Mouse (Mus musculus): Measurements from ENCODE around the gene Ssxb3.
"Not testable (repeated sequence)": the region's sequence is repeated elsewhere in the genome, so short reads cannot be mapped to it uniquely, and the experiment has no call there.

Gene Ssxb3

DNA sequence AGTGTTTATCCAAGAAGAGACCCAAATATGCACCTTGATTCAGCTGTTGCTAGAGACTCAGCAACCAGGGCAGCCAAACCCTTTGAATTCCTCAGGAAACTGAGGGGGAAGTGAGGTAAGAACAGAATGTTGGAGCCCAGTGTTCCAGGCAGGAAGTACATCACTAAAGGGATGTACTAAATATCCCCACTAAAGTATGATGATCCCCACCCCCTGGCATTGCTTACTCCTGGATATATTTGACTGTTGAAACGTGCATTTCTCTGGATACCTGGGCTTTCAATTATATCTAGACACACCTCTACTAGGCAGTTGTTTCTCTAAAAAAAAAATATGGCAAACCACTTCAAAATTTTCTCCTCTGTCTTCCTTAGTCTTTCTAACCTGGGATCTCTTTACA is at the start of gene Ssxb3:
Gene Ssxb3 (minus strand): TSS at position 101 of the 400 bp plus-strand sequence.
- DNase-seq (ENCODE audit: low spot score): not testable (repeated sequence)

DNA sequence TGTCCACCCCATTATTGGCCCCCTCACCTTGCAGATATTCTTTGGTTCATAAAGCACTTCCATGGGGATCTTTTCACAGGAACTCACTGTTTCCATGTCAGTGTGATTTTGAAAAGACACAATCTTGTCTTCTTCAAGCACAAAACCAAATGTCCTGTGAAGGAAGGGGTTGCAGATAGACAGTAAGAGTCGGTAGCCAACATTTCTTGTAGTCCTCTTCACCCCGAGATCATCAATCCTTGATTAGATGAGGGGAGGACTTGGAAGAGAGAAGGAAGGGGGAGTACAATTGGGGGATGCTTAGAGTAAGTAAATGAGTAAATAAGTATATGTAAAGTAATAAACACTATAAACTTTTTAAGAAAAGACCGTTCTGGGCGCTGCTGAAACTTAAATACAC is 43.5 kb downstream of the Ssxb3 start, which contains the start of gene Ssxb6:
Gene Ssxb6 (minus strand): TSS at position 101 of the 400 bp plus-strand sequence.
- not testable (repeated sequence) for DNase-seq (ENCODE audit: low spot score)

Data from MN1 (cell line).